Mouse (Mus musculus) liver, postnatal 0 days (tissue): ENCODE results near the gene Xpnpep3. TPM values are rescaled to one million over a fixed set of nuclear protein-coding genes. Genes with fewer than 3 reads are reported as not detected.
"Not testable (repeated sequence)": the region's sequence is repeated elsewhere in the genome, so short reads cannot be mapped to it uniquely, and the experiment has no call there.

Experiments used
- ATAC-seq: fragments of 200-750 bp; cut with Nextera tagmentation; 2 replicates; pipeline ENCODE4 v1.8.0; 2017; ENCODE audit warnings: mild to moderate bottlenecking, moderate library complexity
- DNase-seq: peaks from one replicate; pipeline ENCODE4 v3.0.0-alpha.2; 2016
- H3K27ac ChIP-seq: fragments of 300-500 bp; sonication (generic); 2 replicates; pipeline ENCODE4 v1.5.1; 2014; ENCODE audit warnings: antibody characterized with exemption, moderate library complexity, mild to moderate bottlenecking, low read depth
- H3K27me3 ChIP-seq: fragments of 300-500 bp; sonication (generic); 2 replicates; pipeline ENCODE4 v1.6.1; 2014; ENCODE audit warnings: low read length, control low read depth, mixed read lengths; ENCODE audit not compliant: insufficient read depth
- H3K36me3 ChIP-seq: fragments of 300-500 bp; sonication (generic); replicated peaks from 2 replicates; pipeline ENCODE4 v1.6.1; 2014; ENCODE audit warnings: mild to moderate bottlenecking, control low read depth, low read length, moderate library complexity, mixed read lengths; ENCODE audit not compliant: insufficient read depth
- H3K4me1 ChIP-seq: fragments of 300-500 bp; sonication (generic); 2 replicates; pipeline ENCODE4 v1.6.1; 2014; ENCODE audit warnings: antibody characterized with exemption, mild to moderate bottlenecking, control low read depth; ENCODE audit not compliant: insufficient read depth
- H3K4me2 ChIP-seq: fragments of 300-500 bp; sonication (generic); 2 replicates; pipeline ENCODE4 v1.6.1; 2014; ENCODE audit warnings: low read depth, mild to moderate bottlenecking, low read length, moderate library complexity, mixed read lengths
- H3K4me3 ChIP-seq: fragments of 300-500 bp; sonication (generic); 2 replicates; pipeline ENCODE4 v1.5.1; 2014; ENCODE audit warnings: low read depth, low read length
- H3K9ac ChIP-seq: fragments of 300-500 bp; sonication (generic); replicated peaks from 2 replicates; pipeline ENCODE4 v1.6.1; 2014; ENCODE audit warnings: mild to moderate bottlenecking, moderate library complexity
- H3K9me3 ChIP-seq: fragments of 300-500 bp; sonication (generic); 2 replicates; pipeline ENCODE4 v1.6.1; 2016; ENCODE audit warnings: mild to moderate bottlenecking, control low read depth, low read length, mixed read lengths
- CTCF ChIP-seq: sonication (generic); IDR thresholded peaks from 2 replicates; pipeline ENCODE4 v1.5.1; 2016; ENCODE audit warnings: antibody characterized with exemption, low read depth
- EP300 ChIP-seq: IDR thresholded peaks from 2 replicates; pipeline ENCODE4 v1.6.1; 2016; ENCODE audit warnings: antibody characterized with exemption, low read depth, mild to moderate bottlenecking
- WGBS: fragments of 180-500 bp; shearing (Covaris S2); extraction: QIAGEN DNeasy Blood & Tissue Kit; methylation state at CpG from one replicate; pipeline ENCODE4 v1.1.7; 2014; ENCODE audit not compliant: insufficient replicate concordance; 5-methylcytosine and 5-hydroxymethylcytosine counted together
- polyA plus RNA-seq: library from polyadenylated mRNA; unstranded; fragments of >200 nt; fragmentation: Nextera tagmentation; extraction: Ambion mirVana; gene quantifications from 2 replicates; pipeline ENCODE4 v1.2.1, GENCODE M21; 2015

Gene Xpnpep3
- polyA plus RNA-seq, 1 experiment from 2014 or later: 4.3 TPM

DNA sequence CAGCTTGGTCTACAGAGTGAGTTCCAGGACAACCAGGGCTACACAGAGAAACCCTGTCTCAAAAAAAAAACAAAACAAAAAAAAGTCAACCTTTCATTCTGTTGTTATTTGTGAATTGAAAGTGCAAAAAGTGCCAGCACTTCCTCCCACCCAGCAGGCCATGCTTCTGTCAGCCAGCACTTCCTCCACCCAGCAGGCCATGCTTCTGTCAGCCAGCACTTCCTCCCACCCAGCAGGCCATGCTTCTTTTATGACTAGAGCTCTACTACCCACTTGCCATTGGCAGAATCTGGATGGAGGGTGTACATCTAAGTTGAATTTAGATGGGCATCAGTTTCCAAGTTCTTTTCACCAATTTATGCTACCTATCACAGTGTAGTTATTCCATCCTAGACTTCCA lies 6.9 kb upstream of the Xpnpep3 start:
- H3K27ac ChIP-seq: no peak overlapping the region
- DNase-seq (no peak), ATAC-seq (no peak)
- no peak overlapping the region for H3K4me2 ChIP-seq
- H3K4me3 ChIP-seq: no peak overlapping the region
- no peak overlapping the region for H3K9ac ChIP-seq
- no peak for TF ChIP-seq CTCF
- TF ChIP-seq EP300: no peak
- H3K9me3 ChIP-seq: no peaks in the 10 kb centered on the region
- H3K4me1 ChIP-seq: peaks cover 19% of the 10 kb centered on the region
- H3K36me3 ChIP-seq: peaks cover 27% of the 10 kb centered on the region
- H3K27me3 ChIP-seq: no peaks in the 10 kb centered on the region

DNA sequence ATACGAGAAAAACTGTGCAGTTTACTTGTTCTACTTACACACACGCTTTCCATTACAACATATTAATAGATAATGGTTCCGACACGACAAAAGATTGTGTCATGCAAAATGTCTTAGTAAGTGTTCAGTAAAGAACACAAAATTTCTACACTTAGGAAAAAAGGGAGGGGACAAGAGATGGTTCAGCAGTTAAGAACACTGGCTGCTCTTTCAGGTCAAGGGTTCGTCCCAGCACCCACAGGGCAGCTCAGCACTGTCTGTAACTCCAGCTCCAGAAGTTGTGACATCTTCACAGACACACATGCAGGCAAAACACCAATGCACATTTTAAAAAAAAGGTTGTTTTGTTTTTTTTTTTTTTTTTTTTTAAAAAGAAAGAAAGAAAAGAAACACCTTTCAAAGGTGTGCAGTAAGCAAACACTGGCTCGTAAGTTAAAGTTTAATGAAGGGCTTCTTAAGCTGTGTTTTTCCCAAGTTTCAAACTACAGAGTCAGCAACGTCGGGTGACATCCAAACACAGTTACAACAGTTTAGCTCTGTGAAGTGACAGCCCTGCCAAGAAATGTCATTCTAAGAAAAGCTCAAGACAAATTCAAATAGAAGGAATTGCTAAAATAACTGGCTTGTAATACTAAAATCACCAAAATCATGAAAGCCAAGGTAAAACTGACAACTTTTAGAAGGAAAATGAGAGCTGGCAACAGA lies 5.6 kb upstream of the Xpnpep3 start:
- H3K4me1 ChIP-seq: peaks cover 21% of the 10 kb centered on the region
- H3K9me3 ChIP-seq: no peaks in the 10 kb centered on the region
- H3K9ac ChIP-seq: no peak overlapping the region
- no peak overlapping the region for H3K4me3 ChIP-seq
- H3K36me3 ChIP-seq: peaks cover 19% of the 10 kb centered on the region
- DNase-seq (no peak), ATAC-seq (no peak)
- 0 out of 2 replicates have a peak overlapping the region, but pooled peaks have one; percentile 6 for H3K4me2 ChIP-seq
- no peaks in the 10 kb centered on the region for H3K27me3 ChIP-seq
- no peak overlapping the region for H3K27ac ChIP-seq
- WGBS: 65% methylated on average over 8 of the region's 8 CpGs
- TF ChIP-seq EP300 (no peak), CTCF (no peak)

DNA sequence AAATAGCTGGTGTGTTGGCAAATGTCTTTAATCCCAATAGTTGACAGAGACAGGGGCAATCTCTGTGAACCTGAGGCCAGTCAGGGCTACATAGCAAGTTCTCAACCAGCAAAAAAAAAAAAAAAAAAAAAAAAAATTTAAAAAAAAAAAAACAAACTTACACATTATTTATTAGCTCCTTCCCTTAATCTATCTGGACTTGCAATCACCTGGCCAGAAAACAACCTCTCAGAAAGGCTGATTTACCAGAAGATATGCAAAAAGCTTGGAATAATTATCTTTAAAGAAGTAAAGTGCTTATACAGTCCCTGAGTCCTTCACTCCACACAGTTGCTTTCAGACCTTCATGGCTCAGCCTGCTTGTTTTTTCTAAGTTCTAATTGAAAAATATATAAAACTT lies 1.7 kb upstream of the Xpnpep3 start:
- TF ChIP-seq EP300 (no peak), CTCF (no peak)
- Histone ChIP-seq H3K4me3 (peak overlapping the region; percentile 85), H3K27me3 (no peaks in the 10 kb centered on the region), H3K4me2 (peak overlapping the region; percentile 96), H3K9ac (peak overlapping the region; percentile 90; the same call in 1 of the 2 replicates), H3K4me1 (peaks cover 33% of the 10 kb centered on the region), H3K27ac (no peak overlapping the region), H3K36me3 (no peaks in the 10 kb centered on the region), H3K9me3 (no peaks in the 10 kb centered on the region)
- no peak for ATAC-seq
- no peak for DNase-seq

DNA sequence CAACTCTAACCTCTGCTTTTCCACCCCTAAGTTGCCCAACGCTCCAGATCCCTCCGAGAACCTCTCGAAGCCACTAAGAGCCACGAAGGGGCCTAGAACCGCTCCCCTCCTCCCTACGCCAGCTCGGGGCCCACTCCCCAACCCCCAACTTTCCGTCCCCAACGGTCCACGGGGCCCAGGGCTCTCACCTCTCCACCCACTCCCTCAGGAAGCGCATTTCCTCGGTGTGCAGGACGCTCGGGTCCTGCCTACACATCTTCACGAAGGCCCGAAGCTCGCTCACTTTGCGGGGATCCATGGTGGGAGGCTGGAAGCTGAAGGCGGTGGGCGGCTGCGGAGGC lies 671 bp upstream of the Xpnpep3 start:
- H3K4me3 ChIP-seq: peak overlapping the region; percentile 85
- DNase-seq (no peak), ATAC-seq (peak; percentile 16)
- H3K36me3 ChIP-seq: no peaks in the 10 kb centered on the region
- peak overlapping the region; percentile 90 for H3K9ac ChIP-seq
- H3K27ac ChIP-seq: peak overlapping the region; percentile 87
- WGBS: 2% methylated on average over 21 of the region's 21 CpGs
- no peaks in the 10 kb centered on the region for H3K27me3 ChIP-seq
- no peaks in the 10 kb centered on the region for H3K9me3 ChIP-seq
- H3K4me2 ChIP-seq: peak overlapping the region; percentile 96
- peaks cover 33% of the 10 kb centered on the region for H3K4me1 ChIP-seq
- TF ChIP-seq CTCF (no peak), EP300 (no peak)

DNA sequence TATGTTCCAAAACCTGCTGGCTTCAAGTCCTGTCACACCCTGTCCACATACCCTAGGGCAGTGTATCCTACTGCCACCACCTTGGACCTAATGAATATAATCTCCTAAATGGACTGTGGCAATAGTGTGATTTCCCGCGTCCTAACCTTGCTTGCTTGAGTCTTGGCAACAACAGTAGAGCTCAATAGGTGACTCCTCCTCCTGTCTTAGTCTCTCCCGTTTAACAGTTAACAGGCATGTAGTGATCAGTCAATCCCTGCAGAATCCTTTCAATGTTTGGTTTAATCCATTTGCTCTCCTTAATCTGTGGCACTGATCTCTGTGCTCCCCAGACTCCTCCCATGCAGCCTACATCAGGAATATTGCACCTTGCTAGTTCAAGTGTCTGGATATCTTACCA lies 5.1 kb downstream of the Xpnpep3 start:
- Histone ChIP-seq H3K36me3 (no peaks in the 10 kb centered on the region; the same call in 1 of the 2 replicates), H3K9me3 (no peaks in the 10 kb centered on the region), H3K27me3 (no peaks in the 10 kb centered on the region), H3K9ac (no peak overlapping the region), H3K27ac (no peak overlapping the region), H3K4me3 (no peak overlapping the region), H3K4me1 (peaks cover 16% of the 10 kb centered on the region), H3K4me2 (no peak overlapping the region)
- no peak for DNase-seq
- no peak for TF ChIP-seq CTCF
- no peak for TF ChIP-seq EP300
- WGBS: 93% methylated on average over 3 of the region's 3 CpGs
- ATAC-seq: no peak

DNA sequence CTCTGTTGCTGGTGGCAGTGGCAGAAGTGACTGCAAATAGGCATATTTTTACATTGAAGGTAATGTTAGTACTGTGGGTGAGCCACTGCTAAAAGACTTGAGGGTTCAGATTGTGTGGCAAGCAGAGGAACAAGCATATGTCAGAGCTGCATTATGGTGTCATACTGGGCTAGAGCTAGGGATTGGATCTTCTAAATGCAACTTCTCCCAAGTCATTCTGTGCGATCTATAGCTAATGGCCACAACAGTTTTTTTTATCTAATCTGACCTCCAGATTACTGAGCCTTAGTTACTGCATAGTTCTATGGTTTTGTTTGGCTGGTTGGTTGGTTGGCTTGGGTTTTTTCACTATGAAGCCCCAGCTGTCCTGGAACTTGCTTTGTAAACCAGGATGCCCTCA lies 8.3 kb downstream of the Xpnpep3 start, which contains the start of gene Dnajb7:
Gene Dnajb7 (minus strand): TSS at position 101 of the 400 bp plus-strand sequence.
- Histone ChIP-seq H3K9ac (no peak within 1 kb of the TSS), H3K4me1 (no peaks in the 10 kb centered on the region), H3K9me3 (no peaks in the 10 kb centered on the region), H3K27ac (no peak within 1 kb of the TSS), H3K4me3 (no peak within 1 kb of the TSS), H3K4me2 (no peak within 1 kb of the TSS), H3K27me3 (no peaks in the 10 kb centered on the region), H3K36me3 (no peaks in the 10 kb centered on the region; the same call in 1 of the 2 replicates)
- ATAC-seq (no peak), DNase-seq (no peak)
- no peak for TF ChIP-seq CTCF
- 89% methylated on average over 1 of the region's 1 CpGs for WGBS

DNA sequence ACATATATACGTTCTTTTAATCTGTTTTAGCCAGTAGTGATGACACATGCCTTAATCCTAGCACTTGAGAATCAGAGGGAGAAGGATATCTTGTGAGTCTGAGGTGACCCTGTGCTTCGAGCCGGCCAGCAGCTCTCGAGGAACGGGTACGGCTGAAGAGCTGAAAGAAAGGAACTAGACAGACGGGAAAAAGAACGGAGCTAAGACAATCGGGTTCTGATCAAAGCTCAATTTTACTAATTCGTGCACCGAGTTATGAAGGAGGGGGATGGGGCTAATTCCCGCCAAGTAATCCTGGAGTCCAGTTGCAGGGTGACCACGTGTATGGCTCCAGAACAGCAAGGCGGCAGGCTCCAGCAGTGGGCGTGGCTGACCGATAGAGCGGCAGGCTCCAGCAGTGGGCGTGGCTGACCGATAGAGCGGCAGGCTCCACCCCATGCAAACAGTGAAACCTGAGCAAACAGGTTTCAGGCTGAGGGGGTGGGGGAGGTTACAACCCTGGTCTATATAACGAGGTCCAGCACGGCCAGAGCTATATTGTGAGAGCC lies 16.9 kb downstream of the Xpnpep3 start:
- Histone ChIP-seq H3K9ac (peak overlapping the region; percentile 51), H3K4me2 (peak overlapping the region; percentile 57), H3K4me1 (peaks cover 21% of the 10 kb centered on the region), H3K36me3 (peaks cover 12% of the 10 kb centered on the region), H3K27ac (peak overlapping the region; percentile 8)
- not testable (repeated sequence) for H3K27me3 ChIP-seq, H3K4me3 ChIP-seq, H3K9me3 ChIP-seq
- ATAC-seq (peak; percentile 94), DNase-seq (peak; percentile 83)
- 6% methylated on average over 22 of the region's 22 CpGs for WGBS
